Mouse (Mus musculus): Measurements from ENCODE around the gene Olfr960.

Olfr960 gene

DNA sequence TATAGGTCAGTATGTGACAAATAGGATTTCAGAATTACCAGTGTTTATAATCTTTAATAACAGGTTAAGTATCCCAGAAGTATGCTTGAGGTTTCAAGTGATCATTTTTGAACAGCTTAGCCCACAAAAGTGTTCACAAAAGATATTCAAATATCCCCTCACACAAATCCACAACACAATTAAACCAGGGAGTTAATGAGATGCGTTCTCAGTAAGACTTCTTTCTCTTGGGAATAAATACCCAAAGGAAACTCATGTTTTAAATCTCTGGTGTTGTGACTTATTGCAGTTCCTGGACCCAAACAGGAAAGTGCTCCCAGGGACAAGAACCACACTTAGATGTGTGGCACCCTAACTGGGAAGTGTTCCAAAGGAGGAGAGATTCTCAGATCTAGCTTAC lies at the start of gene Olfr960:
Olfr960 (plus strand) TSS at position 301 of the 400 bp plus-strand sequence.
- DNase-seq, result no peak

DNA sequence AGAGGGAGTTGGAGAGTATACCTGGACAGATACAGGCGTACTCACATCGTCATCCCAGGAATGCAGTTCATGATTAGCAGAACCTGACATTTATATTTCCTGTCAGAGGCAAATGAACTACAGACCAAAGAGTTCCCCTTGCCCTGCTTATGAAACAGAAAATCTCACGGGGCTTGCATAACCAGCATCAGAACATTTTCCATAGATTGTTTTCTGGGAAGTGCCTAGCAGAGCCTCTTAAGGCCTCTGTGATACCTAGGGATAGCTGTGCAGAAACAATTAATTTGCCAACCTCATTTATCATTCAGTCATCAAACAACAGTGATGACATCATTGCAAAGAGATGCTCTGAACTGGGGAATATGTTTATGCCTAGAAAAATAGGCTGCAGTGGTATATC lies 45.7 kb upstream of the Olfr960 start, which contains the start of gene Olfr959:
Olfr959 (minus strand) TSS at position 101 of the 400 bp plus-strand sequence.
- DNase-seq, result no peak

DNA sequence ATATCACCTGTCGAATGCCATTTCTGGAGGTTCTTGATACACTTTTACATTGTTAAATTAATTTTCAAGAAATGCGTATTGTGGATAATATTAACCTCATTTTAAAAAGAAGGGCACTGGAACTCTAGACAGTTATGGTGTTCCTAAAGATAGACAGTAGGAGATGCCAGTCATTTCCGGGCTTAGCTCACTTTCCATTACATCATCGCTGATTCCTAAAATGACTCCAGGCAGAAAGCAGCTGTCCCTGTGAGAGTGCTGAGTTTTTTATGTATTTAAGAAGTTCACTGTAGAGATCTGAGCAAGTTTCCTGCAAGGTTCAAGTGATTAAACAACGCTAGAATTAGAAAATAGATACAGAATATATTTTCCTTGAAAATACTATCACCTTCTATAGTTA lies 44.1 kb upstream of the Olfr960 start:
- DNase-seq, result no peak

DNA sequence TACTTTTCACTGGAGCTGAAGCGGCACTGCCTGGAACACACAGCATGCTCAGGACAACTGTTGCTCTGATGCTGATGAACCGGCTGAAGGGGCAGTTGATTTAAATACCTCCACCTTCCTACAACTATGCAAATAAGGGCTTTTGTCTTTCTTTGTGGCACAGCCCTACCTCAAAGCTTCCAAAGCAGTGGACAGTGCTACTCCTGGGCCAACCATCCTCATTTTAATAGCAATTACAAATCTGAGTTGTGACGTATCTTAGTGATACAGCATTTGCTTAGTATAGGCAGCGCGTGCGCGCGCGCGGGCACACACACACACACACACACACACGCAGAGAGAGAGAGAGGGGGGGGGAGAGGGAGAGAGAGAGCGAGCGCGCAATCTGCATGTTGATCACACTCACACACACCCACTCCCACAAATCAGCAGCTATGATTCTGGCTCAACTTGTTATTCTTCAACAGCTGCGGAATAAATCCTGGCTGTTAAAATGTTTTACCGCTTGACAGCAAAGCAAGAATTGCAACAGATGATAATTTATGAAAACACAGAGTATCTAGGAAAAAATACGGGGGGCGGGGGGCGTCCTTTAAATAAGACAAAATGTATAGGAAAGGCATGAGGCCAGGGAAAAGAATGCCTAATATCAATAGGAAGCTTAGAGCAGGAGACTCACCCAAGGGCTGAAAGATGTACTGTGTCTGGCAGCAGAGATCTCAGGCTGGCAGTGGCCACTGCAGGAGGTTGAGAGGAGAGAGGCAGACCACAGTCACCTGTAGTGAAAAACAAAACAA lies 18.4 kb upstream of the Olfr960 start:
- DNase-seq, result no peak

- DNase-seq, result no peak
These were observed 17.8 kb upstream of the Olfr960 start for GRCm38 (mm10) chr9:39603333-39603845.

DNA sequence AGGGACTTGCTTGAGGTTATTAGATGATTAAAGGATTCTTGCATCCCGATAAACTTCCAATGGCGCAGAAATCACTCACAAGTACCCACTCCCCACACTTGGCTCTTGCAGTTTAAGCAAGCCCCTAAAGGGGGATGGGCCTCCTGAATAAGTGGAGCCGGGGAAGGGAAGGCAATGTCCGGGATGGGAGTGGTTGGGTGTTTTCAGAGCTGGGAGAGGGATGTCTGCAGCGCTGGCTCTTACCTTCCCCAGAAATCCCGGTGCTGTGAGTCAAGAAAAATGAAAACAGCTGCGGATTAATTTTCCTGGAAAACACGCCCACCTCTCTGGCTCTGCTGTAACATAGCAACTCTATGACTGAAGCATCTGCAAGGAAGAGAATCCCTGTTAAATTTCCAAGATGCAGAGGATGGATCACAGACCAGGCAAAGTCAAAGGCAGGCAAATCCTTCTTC lies 17.1 kb upstream of the Olfr960 start, which contains the start of gene AW551984:
AW551984 (minus strand) TSS at position 405 of the 455 bp plus-strand sequence.
- no peak for DNase-seq

- no peak for DNase-seq
These were observed 12.7 kb upstream of the Olfr960 start for GRCm38 (mm10) chr9:39608497-39608896.

DNA sequence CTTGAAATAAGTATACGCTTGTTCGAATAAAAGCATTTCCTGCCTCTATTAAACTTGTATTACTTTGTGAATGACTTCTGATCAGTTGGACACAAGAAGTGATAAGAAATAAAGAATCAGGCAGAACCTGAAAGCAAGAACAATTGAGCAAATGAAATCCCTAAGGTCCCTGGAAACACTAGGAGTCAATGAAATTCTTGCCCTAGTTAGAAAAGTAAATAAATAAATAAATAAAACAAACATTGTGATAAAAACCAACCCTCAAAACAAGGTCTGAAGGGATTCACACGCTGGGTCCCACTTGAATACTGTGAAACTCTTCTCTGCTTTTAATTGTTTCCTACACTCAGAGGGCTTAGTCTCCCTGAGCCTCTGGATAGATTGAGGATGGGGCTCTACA lies 10.8 kb upstream of the Olfr960 start, which contains the start of gene Olfr148:
Olfr148 (plus strand) TSS at position 301 of the 400 bp plus-strand sequence.
- DNase-seq, result no peak

GRCm38 (mm10) chr9:39611953-39612352 lies 9.2 kb upstream of the Olfr960 start:
- no peak for DNase-seq

DNA sequence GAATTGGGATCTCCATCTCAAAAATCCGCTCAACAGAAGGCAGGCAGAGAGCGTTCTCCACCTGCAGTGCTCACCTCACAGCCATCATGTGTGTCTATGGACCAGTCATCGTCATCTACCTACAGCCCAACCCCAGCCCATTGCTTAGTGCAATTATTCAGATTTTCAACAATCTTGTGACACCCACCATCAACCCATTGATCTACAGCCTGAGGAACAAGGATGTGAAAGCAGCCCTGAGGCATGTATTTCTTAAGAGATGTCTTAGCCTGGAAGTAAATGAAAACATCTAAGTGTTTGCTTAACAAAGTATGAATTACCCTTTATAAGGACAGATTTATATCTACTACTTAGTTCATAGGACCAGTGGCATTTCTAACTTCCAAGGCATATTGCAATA lies 2.6 kb downstream of the Olfr960 start:
- no peak for DNase-seq

- DNase-seq, result no peak
These were observed 3.5 kb downstream of the Olfr960 start for GRCm38 (mm10) chr9:39624711-39625110.

GRCm38 (mm10) chr9:39629069-39629468 lies 7.9 kb downstream of the Olfr960 start:
- DNase-seq, result no peak

DNA sequence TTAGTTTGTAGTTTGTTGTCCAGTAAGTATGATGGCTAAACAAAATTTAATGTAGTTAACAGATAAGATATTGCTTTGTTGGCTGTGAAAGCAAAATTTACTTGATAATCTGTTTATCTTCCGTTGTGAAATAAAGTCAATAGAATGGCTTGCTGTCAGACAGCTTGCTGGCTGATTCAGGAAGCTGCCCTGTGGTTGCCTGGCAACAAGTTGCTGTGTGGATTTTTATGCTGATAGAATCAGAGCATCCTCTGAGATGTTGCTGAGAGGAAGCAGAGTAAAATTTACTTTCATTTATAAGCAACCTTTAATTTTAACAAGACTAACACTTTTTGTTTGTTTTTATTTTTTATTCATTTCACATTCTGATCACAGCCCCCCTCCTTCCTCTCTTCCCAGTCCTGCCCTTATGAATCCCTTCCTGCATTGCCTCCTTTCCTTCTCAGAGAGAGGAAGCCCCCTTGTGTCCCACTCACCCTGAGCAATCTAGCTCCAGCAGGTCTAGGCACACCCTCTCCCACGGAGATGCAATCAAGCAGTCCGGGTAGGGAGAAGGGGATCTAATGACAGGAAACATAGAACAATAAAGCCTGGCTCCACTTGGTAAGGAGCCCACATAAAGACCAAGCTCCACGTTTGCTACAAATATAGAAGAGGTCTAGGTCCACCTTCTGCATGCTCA lies 12.9 kb downstream of the Olfr960 start:
- no peak for DNase-seq

GRCm38 (mm10) chr9:39644785-39645184 lies 23.6 kb downstream of the Olfr960 start, which contains the start of gene Olfr961:
Gene Olfr961 (plus strand): TSS chr9:39645085.
- no peak for DNase-seq

DNA sequence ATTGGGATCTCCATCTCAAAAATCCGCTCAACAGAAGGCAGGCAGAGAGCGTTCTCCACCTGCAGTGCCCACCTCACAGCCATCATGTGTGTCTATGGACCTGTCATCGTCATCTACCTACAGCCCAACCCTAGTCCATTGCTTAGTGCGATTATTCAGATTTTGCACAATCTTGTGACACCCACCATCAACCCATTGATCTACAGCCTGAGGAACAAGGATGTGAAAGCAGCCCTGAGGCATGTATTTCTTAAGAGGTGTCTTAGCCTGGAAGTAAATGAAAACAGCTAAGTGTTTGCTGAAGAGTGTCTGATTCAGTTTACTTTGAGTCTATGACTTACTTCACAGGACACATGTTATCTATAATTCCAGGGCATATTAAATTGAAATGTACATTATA lies 26.2 kb downstream of the Olfr960 start:
- DNase-seq, result no peak

DNA sequence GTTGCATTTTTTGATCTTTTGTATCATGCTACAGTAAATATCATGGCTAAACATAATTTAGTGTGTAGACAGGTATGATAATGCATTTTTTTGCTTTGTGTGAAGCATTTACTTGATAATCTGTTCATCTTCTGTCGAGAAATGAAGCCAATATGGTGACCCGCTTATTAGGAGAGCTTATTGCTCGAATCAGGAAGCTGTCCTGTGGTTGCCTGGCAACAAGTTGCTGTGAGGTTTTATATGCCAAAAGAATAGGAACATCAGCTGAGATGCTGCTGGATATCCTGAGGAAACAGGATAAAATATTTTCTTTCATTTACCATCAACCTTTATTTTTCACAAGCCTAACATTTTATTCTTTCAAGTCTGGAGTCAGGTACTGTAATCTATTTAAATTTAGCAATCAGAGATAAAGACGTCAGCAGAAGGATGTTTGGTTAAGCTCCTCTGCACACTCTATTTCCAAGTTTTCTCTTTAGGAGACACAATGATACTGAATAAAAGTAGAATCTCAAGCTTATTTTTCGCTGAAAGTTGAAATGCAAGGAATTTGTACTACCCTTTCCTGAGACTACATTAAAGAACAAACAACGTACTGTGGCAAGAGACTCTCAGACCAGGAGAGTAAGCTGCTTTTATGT lies 33.7 kb downstream of the Olfr960 start:
- DNase-seq, result no peak

DNA sequence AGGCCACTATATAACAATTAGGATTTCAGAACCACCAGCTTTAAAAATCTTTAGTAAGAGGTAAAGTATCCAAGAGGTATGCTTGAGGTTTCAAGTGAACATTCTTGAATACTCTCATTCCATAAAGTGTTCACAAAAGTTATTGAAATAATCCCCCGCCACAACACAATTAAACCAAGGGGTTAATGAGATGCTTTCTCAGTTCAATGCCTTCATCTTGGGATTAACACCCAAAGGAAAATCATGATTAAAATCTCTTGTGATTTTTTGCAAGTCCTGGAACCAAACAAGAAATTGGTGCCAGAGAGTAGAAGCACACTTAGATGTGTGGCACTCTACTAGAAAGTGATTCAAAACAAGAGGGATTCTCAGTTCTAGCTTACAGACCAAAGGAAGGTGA lies 45.7 kb downstream of the Olfr960 start, which contains the start of gene Olfr963:
Olfr963 (plus strand) TSS at position 301 of the 400 bp plus-strand sequence.
- no peak for DNase-seq

DNA sequence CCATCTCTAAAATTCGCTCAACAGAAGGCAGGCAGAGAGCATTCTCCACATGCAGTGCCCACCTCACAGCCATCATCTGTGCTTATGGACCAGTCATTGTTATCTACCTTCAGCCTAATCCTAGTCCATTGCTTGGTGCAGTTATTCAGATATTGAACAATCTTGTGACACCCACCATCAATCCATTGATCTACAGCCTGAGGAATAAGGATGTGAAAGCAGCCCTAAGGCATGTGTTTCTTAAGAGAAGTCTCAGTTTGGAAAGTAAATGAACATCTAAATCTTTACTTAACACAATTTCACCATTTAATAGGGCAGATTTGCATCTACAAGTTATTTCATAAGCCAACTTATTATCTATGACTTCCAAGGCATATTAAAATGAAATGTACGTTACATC lies 48.5 kb downstream of the Olfr960 start:
- no peak for DNase-seq

Data from thymus, postnatal 4 days (tissue).